Mouse (Mus musculus) hindbrain, postnatal 0 days (tissue): Measurements from ENCODE around the gene Tut1. TPM values are rescaled to one million over a fixed set of nuclear protein-coding genes. Genes with fewer than 3 reads are reported as not detected.

Experiments used
- ATAC-seq: fragments of 200-750 bp; cut with Nextera tagmentation; 2 replicates; pipeline ENCODE4 v1.8.0; 2017; ENCODE audit warnings: mild to moderate bottlenecking, moderate TSS enrichment, moderate library complexity
- DNase-seq: peaks from one replicate; pipeline ENCODE4 v3.0.0-alpha.2; 2015; ENCODE audit warnings: low spot score
- H3K27ac ChIP-seq: fragments of 300-500 bp; sonication (generic); 2 replicates; pipeline ENCODE4 v1.5.1; 2014; ENCODE audit warnings: mild to moderate bottlenecking
- H3K27me3 ChIP-seq: fragments of 300-500 bp; sonication (generic); 2 replicates; pipeline ENCODE4 v1.6.1; 2014; ENCODE audit warnings: low read length, mixed read lengths; ENCODE audit not compliant: insufficient read depth
- H3K36me3 ChIP-seq: fragments of 300-500 bp; sonication (generic); 2 replicates; pipeline ENCODE4 v1.6.1; 2014; ENCODE audit warnings: low read length, mixed read lengths; ENCODE audit not compliant: insufficient read depth
- H3K4me1 ChIP-seq: fragments of 300-500 bp; sonication (generic); 2 replicates; pipeline ENCODE4 v1.6.1; 2014; ENCODE audit warnings: antibody characterized with exemption, low read length, mixed read lengths; ENCODE audit not compliant: insufficient read depth
- H3K4me2 ChIP-seq: fragments of 300-500 bp; sonication (generic); 2 replicates; pipeline ENCODE4 v1.6.1; 2014; ENCODE audit warnings: low read depth, mild to moderate bottlenecking, low read length, moderate library complexity, mixed read lengths
- H3K4me3 ChIP-seq: fragments of 300-500 bp; sonication (generic); 2 replicates; pipeline ENCODE4 v1.5.1; 2014; ENCODE audit warnings: low read length
- H3K9ac ChIP-seq: fragments of 300-500 bp; sonication (generic); replicated peaks from 2 replicates; pipeline ENCODE4 v1.6.1; 2014; ENCODE audit warnings: mild to moderate bottlenecking, low read length, moderate library complexity, mixed read lengths
- H3K9me3 ChIP-seq: fragments of 300-500 bp; sonication (generic); 2 replicates; pipeline ENCODE4 v1.6.1; 2016; ENCODE audit warnings: low read length, mixed read lengths
- CTCF ChIP-seq: IDR thresholded peaks from 2 replicates; pipeline ENCODE4 v1.5.1; 2016; ENCODE audit warnings: antibody characterized with exemption, control low read depth, low read depth
- WGBS: fragments of 180-500 bp; shearing (Covaris S2); extraction: QIAGEN DNeasy Blood & Tissue Kit; methylation state at CpG from one replicate; pipeline ENCODE4 v1.1.7; 2014; 5-methylcytosine and 5-hydroxymethylcytosine counted together
- polyA plus RNA-seq: library from polyadenylated mRNA; unstranded; fragments of >200 nt; fragmentation: Nextera tagmentation; extraction: Ambion mirVana; gene quantifications from 2 replicates; pipeline ENCODE4 v1.2.1, GENCODE M21; 2015
- total RNA-seq: library from RNA; depleted of rRNA; stranded (reverse); fragments of >200 nt; gene quantifications from 2 replicates; pipeline ENCODE4 v1.2.3, GENCODE M21; 2014; rRNA removed

The Tut1 gene
- total RNA-seq (20.8 and 23.4 TPM in 2 replicates), polyA plus RNA-seq (16.0 and 16.2 TPM in 2 replicates)

DNA sequence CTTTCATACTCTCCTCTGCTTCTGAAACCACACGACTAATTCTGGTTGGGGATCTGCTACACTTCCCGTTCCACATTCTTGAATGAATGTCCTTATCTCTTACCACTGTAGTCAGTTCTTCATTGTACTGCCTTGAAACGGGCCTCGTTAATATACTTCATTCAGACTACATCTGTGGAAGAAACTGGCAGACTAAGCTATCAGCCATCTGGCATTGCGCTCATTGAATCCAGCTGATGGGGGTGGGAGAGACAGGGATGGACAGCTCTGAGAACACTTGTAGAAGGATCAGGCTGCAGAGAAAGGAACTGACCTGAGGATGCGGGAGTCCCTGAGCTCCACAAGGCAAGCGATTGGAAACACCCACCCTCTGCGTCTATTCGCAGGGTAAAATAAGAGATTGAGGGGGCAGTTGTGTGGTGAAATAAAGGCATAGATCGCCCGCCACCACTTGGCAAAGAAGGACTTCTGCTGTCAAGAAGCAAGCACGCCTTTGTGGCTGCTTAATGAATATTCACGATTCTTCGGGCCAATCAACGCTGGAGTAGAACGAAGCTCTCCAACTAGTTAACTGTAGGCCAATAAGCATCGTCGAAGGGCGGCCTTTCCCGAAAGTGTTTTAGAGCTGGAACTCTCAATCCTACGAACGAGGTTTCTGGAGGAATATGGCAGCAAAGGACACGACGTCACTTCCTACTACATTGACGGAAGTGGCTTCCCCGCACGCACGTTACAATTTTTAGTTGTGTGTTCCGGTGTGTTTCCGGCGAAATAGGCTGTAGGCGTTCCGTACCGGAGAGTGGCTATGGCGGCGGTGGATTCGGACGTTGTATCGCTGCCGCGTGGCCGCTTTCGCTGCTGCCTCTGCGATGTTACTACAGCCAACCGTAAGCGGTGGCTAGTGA is at the start of gene Tut1:
Gene Tut1, plus strand, starts transcription at position 713 of the 905 bp plus-strand sequence.
- peaks cover 29% of the 10 kb centered on the region for H3K36me3 ChIP-seq

DNA sequence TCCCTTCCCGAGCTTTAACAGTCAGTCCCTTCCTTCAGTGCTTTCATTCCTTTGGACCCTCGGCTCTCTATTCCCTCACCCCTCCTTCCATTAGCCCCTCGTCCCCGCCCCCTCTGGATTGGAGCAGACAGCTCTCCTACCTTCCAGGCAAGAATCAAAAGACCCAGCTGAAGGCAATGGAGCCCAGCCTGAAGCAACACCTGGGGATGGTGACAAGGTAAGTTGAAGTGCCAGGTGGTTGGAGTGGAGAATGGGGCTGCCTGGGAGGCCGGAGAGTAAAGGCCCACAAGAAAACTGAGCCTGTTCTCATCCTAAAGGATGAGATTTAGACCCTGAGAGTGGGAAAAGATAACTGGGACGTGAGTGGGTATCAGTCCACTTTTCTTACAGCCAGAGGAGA is 45.1 kb upstream of the Tut1 start:
- no peaks in the 10 kb centered on the region for H3K4me1 ChIP-seq
- no peak for DNase-seq
- 91% methylated on average over 6 of the region's 6 CpGs for WGBS
- H3K4me2 ChIP-seq = no peak overlapping the region
- no peak for ATAC-seq
- H3K36me3 ChIP-seq = peaks cover 92% of the 10 kb centered on the region
- H3K4me3 ChIP-seq = no peak overlapping the region
- H3K9me3 ChIP-seq = no peaks in the 10 kb centered on the region
- H3K9ac ChIP-seq = no peak overlapping the region
- H3K27me3 ChIP-seq = no peaks in the 10 kb centered on the region
- H3K27ac ChIP-seq = no peak overlapping the region
- TF ChIP-seq CTCF = no peak

More for the DNA sequence above, at the start of gene Tut1:
- peak; percentile 99 for DNase-seq
- H3K4me1 ChIP-seq = 0 out of 2 replicates have a peak, but pooled peaks cover 12% of the 10 kb centered on the region
- ATAC-seq = peak; percentile 95
- peak; percentile 28 for TF ChIP-seq CTCF
- 2% methylated on average over 46 of the region's 46 CpGs for WGBS
- H3K4me3 ChIP-seq = peak within 1 kb of the TSS; percentile 67
- H3K4me2 ChIP-seq = peak within 1 kb of the TSS; percentile 89
- no peaks in the 10 kb centered on the region for H3K9me3 ChIP-seq
- peak within 1 kb of the TSS; percentile 69 for H3K9ac ChIP-seq
- peak within 1 kb of the TSS; percentile 88 for H3K27ac ChIP-seq
- no peaks in the 10 kb centered on the region for H3K27me3 ChIP-seq

DNA sequence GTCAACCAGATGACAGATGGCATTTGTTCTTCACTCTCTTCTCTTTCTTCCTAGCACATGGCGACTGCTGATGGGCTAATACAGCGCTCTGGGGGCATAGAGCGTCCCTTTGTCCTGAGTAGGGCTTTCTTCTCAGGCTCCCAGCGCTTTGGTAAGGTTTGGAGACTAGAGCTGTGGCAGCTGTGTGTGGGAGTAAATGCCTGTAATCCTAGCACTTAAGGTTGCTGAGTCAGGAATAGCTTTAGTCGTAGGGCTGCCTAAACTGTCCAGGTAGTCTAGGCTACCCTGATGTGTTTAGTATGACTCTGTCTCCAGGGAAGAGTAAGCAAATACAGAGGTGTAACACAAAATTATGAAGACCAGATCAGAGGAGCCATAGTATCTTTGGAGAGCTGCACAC is 41.8 kb upstream of the Tut1 start:
- no peaks in the 10 kb centered on the region for H3K27me3 ChIP-seq
- H3K36me3 ChIP-seq = peaks cover 98% of the 10 kb centered on the region
- 92% methylated on average over 5 of the region's 5 CpGs for WGBS
- no peak for DNase-seq
- TF ChIP-seq CTCF = no peak
- ATAC-seq = no peak
- H3K27ac ChIP-seq = no peak overlapping the region
- no peak overlapping the region for H3K4me3 ChIP-seq
- H3K9me3 ChIP-seq = no peaks in the 10 kb centered on the region
- H3K4me2 ChIP-seq = no peak overlapping the region
- H3K4me1 ChIP-seq = no peaks in the 10 kb centered on the region
- no peak overlapping the region for H3K9ac ChIP-seq

DNA sequence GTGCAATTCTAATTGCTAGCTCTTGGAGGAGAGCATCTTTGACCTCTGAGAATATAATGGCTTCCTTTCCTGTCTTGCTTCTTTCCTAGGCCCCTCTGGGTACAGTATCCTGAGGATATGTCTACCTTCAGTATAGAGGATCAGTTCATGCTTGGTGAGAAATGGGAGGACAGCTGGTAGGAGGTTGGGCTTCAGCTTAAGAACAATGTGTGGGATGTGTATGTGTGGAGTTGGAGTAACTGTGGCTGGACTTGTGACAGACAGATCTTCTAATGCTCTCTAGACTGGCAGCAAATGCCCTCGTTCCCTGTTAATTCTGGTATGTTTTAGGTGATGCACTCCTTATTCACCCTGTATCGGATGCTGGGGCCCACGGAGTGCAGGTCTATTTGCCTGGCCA is 39.4 kb upstream of the Tut1 start:
- Histone ChIP-seq H3K9ac (no peak overlapping the region), H3K4me3 (no peak overlapping the region), H3K27ac (no peak overlapping the region), H3K4me2 (no peak overlapping the region), H3K9me3 (no peaks in the 10 kb centered on the region), H3K4me1 (no peaks in the 10 kb centered on the region), H3K36me3 (peaks cover 79% of the 10 kb centered on the region), H3K27me3 (no peaks in the 10 kb centered on the region)
- ATAC-seq = no peak
- DNase-seq = no peak
- WGBS = 94% methylated on average over 3 of the region's 3 CpGs
- TF ChIP-seq CTCF = no peak

DNA sequence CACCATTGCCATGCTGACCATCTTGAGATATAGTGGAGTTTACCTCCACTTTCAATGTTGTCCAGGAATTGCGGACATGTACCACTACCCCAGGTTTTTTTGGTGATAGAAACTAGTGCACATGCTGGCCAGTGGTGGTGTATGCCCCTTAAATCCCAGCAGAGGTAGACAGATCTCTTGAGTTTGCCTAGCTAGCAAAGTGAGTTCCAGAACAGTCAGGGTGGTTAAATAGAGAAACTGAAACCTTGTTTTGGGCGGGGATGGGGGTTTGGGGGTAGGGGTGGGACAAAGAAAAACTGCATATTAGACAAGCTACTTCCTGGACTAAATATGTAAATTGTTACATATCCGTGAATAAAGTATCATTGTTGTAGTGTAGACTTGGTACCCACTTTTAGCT is 34.6 kb upstream of the Tut1 start:
- WGBS = 91% methylated on average over 3 of the region's 3 CpGs
- Histone ChIP-seq H3K9me3 (no peaks in the 10 kb centered on the region), H3K4me2 (no peak overlapping the region), H3K27ac (no peak overlapping the region), H3K27me3 (no peaks in the 10 kb centered on the region), H3K4me1 (peaks cover 9% of the 10 kb centered on the region), H3K4me3 (no peak overlapping the region), H3K36me3 (peaks cover 31% of the 10 kb centered on the region), H3K9ac (no peak overlapping the region)
- no peak for ATAC-seq
- TF ChIP-seq CTCF = no peak
- no peak for DNase-seq

DNA sequence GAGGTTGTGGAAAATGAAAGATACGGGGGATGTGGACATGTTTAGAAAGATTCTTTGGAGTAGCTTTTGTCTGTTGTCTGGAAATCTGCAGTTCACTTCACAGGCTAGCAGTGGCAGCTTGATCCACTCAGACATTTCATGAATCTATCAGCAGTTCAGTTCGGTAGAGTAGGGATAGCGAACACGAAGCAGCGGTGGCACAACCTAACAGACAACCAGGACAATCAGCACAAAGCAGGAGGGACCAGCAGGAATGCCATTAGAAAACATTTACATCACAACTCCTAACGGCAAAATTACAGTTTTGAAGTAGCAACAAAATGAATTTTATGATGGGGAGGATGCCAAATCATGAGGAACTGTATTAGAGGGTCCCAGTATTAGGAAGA is 34.0 kb upstream of the Tut1 start:
- H3K4me2 ChIP-seq = peak overlapping the region; percentile 91
- H3K9ac ChIP-seq = peak overlapping the region; percentile 85; the same call in 1 of the 2 replicates
- ATAC-seq = no peak
- 63% methylated on average over 6 of the region's 6 CpGs for WGBS
- peak overlapping the region; percentile 79 for H3K27ac ChIP-seq
- TF ChIP-seq CTCF = no peak
- H3K27me3 ChIP-seq = no peaks in the 10 kb centered on the region
- H3K4me1 ChIP-seq = peaks cover 9% of the 10 kb centered on the region
- peak overlapping the region; percentile 89; the same call in 1 of the 2 replicates for H3K4me3 ChIP-seq
- DNase-seq = no peak
- peaks cover 25% of the 10 kb centered on the region for H3K36me3 ChIP-seq
- no peaks in the 10 kb centered on the region for H3K9me3 ChIP-seq
